Mouse (Mus musculus): Measurements from ENCODE around the gene Serinc2.
A peak's percentile ranks its signal among the peaks of the same experiment; 100 is the strongest.

DNA sequence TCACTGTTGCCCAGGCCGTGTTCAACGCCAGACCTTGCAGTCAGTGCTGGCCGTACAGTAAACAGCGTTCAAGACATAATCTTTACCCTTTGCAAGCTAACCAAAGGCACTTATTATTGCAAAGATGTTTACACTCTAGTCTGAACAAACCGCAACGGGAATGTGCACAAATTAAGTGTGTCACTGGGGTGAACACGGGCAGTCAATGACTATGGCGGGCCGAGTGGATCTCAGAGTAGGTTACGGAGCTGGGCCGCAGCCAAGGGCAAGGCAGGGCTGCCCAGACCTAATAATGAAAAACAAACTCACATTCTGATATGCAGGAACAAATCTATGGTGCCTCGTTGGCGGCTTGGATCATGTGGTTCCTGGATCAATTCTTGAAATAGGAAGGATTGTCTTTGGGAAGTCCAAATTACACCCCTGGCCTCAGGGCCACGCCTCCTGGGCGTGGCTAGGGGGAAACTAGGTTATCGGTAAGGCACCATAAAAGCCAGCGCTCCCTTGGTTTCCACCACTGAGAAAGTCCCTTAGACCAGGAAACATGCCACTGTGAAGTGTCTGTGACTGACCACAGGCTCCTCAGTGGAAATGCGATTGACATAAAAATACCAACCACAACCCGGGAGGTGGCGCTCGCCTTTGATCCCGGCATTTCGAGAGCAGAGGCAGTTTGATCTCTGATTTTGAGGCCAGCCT is 16.2 kb upstream of the Serinc2 start:
- TF ChIP-seq CTCF (IDR thresholded peaks at IDR 0.05; ENCODE audit: extremely low read depth, insufficient read length, insufficient replicate concordance, low read depth, low read length) (peak; percentile 46; the same call in 1 of the 2 replicates), POLR2A (IDR thresholded peaks at IDR 0.05; ENCODE audit: low read depth, low read length) (no peak)

All from small intestine, adult 2 months (tissue).